Mouse (Mus musculus) liver, embryonic 14.5 days (tissue): ENCODE results near the gene Hes6.

Experiments used
- CTCF ChIP-seq: IDR thresholded peaks from 2 replicates; pipeline ENCODE4 v1.5.1; 2016; ENCODE audit warnings: antibody characterized with exemption, low read depth, control low read depth
- EP300 ChIP-seq: IDR thresholded peaks from 2 replicates; pipeline ENCODE4 v1.6.1; 2016; ENCODE audit warnings: antibody characterized with exemption, low read depth

GRCm38 (mm10) chr1:91413536-91413897, 321 bp downstream of the Hes6 start:
- no peak for TF ChIP-seq CTCF
- TF ChIP-seq EP300, result no peak
